Mouse (Mus musculus) cerebellum, adult 8-10 months (tissue): ENCODE measurements around the gene Sema5a.

Source experiments
- DNase-seq: peaks from one replicate; pipeline ENCODE4 v3.0.0; 2022

Sema5a gene

DNA sequence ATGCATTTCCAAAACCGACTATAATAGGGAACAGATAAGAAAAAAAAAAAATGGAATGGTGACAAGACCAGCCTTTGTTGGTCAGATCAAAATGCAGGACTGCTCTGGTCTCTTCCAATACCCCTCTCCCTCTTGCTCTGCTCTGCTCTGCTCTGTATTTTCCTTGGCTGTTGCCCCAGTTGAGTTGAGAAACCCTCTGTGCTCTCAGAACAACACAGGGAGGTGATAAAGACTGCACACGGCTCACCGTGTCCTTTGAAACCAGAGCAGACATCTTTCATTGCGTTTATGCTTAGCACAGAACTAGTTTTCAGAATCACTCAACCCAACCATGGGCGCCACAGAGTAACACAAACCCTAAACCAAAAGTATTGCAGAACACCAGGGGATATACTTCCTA is 72.5 kb downstream of the Sema5a start:
- DNase-seq: no peak

DNA sequence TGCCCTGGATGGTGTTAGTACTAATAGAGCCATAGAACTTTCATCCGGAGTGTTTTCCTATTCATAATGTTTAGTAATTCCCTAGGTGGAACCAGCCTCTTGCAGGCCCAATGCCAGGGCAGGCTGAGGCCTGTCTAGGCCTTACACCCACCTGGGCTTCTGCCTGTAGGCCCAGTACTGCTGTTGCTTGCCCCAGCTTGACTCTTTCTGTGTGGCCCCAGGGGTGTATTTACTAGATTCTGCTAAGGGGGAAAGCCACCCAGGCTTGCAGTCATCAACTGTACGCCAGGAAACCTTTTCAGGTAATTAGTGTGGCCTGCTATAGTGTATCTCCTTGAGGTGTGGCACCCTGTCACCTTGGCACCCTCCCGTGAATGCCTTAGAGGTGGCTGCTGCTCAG is 76.1 kb downstream of the Sema5a start:
- DNase-seq: no peak

DNA sequence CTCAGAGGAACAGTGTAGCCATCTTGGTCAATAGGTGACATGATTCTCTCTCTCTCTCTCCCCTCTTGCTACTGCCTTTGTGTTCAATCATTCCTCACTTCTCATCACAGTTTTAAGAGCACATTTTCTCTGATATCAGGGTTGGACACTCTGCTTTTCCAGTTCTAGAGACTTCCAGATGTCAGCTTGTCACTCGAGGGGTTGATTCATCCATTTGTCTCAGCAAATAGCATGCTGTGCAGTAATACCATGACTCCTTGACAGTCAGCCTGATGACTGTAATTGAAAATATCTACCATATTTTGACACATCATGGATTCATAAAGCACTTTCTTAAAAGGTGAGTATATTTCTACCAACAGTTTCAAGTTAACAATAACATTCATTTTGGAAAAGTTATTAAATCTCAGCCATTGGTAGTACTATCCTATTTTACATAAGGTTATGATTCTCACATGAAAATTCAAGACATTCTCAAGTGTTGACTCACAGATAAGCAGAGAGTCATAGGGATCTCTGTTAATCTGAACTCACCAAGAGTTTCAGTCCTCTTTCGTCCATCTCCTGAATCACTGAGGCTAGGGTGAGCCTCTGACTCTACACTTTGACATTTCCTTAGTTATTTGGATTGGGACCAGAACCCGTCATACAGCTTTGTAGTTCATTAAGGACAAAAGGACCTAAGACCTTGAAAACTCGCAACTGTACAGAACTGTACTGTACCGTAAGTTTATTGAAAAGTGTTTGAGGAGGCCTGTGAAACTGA is 78.0 kb downstream of the Sema5a start:
- DNase-seq: no peak

DNA sequence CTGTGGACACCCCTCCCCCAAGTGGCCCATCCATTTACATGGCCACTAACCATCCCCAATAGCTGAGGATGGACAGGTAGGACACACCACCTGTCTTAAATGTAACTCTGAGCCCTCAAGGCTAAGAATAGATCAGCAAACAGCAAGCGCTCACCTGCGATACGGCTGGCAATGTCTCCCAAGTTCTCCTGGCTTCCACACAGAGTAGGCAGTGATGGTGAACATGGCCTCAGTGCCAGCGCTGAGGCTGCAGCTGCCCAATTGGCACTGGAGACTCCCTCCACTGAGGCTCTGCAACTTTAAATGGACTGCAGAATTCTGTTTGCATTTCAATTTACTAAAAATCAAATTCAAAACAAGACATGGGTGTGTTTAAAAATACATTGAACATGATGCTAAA is 78.6 kb downstream of the Sema5a start:
- DNase-seq: peak; percentile 53

DNA sequence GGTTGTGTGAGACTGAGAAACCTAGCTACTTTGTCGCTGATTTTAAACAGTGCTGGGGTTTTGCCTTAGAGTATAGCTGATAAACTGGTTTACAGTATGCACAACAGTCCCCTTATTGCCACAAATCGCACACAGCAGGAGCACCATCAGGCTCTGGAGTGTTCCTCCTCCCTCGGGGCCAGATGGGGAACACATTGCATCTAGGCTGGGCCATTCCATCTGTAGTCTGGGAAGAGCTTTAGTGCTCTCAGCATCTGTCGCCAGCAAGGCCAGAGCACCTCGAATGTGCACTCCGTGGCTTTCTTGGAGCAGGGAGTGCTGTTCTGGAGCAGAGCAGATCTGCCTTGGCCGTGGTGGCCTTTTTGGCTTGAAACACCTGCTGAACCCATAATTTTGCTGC is 79.5 kb downstream of the Sema5a start:
- DNase-seq: peak; percentile 17

DNA sequence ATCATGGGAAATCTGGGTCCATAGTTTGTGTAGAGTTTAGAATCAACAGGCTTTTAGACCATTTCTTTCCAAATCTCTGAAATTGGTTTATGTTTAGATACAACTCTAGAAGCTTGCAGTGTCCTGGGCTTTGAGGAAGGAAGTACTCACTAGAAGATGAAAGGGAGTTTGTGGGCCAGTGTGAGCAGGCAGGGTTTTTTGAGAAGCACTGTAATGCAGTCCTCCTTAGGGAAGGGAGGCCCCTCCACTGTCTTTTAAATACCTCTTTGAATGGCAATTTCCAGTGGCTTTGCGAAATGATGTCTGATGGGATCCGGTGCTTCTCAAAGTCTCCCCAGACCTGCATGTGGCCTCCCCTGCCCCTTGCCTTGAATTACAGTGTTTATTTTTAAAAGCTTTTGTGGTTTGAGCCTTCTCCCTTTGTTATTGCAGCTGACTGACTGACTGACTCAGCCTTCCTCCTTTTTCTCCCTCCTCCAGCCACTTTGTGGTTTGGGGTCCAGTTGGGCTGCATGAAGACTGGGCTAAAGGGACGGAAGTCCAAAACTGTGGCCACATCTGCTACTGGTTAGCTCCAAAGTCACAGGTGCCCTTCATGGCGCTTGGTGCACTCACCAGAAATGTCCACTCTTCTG is 83.9 kb downstream of the Sema5a start:
- no peak for DNase-seq

DNA sequence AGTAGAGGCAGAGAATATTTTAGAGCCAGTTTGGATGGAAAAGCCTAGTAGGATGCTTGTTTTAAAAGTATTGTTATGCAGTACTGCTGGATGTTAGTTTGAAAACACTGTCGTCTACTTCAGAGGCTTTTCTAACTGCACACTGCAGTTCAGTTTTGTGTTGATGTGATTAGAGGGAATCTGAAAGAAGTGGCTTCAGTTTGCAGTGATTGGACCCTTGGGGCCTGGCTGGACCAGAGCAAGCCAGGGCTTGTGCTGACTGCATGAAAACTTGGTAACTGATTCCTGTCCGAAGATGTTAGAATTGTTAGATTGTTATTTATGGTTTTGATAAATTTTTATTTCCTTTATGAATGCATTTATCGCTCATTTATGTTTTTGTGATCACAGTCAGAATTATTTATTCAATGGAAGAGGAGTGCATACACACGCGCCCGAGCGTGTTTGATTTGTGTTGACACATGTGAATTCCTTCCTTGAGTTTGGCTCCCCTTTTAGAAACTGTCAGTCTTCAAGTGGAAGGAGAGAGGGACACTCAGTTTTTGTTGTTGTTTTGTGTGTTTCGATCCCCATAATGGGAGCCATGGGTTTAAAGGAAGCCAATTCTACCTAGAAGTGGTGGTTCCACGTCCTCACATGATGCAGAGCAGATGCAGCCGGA is 85.2 kb downstream of the Sema5a start:
- DNase-seq: no peak

DNA sequence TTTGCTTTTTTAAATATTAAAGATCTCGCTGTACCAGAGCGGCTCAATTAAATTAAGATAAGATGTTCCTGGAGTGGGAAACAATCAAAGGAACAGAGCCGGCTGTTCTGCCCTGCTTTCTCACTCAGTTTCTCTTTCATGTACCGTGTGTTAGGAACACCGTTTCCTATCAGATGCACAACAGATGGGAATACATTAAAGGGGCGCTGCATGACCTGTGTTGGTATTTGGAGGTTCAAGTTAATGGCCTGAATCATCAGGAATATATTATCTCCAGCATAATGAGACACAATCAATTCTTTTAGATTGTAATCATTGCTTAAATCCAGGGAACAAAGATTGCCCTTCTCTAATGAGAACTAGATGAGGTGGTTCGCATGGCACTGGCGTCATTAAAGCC is 85.8 kb downstream of the Sema5a start:
- no peak for DNase-seq

DNA sequence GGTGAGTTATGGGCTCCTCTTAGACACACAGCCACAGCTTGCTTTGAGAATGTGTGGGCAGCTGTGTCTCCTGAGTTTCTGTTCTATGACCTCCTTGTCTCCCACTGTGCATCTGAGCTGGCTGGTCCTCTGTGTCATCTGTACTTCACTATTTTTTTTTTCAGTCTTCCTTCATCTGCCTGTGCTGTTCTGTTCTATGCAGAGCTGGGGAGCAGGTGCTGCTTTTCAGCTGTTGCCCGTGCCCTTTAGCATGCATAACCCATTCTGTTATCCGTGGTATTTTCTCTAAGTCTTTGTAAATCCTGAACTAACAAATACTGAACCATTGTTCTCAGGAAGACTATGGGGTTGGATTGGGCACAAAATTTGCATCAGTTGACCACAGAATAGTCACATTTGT is 86.4 kb downstream of the Sema5a start:
- DNase-seq: no peak

DNA sequence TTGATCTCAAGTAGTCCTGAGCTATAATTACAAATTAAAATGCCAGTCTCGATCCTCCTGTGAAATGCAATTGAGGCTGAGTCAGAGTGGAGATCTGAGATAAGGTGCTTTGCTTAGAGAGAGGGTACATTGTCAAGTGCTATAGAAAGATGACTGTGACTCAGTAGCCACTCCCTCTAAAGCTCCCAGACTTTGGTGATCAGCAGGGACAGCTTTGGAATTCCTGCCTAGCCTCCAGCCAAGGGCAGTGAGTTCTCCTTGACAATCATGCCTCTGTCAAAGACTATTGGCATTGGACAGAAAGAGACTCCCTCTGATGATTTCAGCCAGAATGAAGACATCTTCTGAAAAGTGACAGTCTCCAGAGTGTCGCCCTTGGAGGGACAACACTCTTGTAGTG is 88.8 kb downstream of the Sema5a start:
- no peak for DNase-seq

DNA sequence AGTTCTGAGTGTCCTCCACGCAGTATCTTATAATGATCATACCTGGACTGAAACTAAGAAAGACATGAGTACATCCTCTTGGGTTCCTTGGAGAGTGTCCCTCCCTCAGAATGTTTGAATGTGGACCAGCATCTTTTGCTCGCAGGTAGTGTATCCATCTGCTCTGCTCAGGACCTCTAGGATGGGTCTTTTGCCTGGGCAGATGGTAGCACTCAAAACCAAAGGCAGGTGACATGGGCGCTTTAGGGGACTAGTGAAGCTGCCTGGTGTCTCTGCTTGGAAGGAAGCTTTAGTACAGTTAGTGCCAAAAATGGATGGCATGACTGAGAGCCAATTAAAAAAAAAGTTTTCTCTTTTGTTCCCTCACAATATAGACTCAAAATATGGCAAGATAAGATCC is 93.2 kb downstream of the Sema5a start:
- peak; percentile 33 for DNase-seq

DNA sequence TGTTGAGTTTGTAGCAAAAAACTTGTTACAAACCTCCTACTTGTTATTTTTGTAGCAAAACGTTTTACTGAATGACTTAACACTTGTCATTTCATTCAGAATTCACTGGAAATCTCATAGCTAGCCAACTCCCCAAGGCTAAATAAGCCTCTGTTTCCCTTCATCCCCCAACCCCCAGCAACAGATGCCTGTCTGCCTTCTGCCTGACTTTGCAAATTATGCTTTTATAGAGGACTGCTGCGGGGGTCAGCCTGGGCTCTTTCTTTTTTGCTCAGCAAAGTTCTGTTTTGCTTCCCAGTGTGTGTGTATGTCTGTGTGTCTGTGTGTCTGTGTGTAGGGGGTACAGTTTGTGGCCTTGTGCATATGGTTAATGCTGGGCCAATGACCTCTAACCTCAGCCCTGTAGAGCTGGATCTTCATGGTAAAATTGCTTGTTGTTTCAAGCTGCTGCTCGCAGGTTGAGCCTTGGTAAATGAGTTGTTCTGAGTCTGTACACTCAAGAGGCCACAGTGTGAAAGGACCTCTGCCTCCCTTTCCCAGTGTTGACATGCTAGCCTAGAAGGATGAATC is 94.2 kb downstream of the Sema5a start:
- DNase-seq: no peak

DNA sequence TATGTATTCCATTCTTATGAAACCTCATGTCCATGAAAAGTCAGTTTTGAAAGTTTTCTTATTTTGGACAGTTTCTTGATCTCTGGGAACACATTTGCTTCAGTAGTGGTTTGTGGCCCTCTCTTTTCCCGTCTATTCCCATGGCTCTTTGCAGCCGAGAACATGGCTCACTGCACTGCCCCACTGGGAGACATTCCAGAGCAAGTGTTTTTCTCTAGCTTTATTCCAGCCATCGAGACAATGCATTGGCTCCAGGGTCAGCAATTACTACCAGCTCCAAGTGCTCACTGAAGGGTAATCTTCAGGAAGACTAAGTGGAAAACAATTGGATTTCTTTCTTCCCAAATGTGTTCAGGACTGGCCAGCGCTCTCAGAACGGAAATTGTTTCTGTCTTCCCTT is 94.8 kb downstream of the Sema5a start:
- no peak for DNase-seq

DNA sequence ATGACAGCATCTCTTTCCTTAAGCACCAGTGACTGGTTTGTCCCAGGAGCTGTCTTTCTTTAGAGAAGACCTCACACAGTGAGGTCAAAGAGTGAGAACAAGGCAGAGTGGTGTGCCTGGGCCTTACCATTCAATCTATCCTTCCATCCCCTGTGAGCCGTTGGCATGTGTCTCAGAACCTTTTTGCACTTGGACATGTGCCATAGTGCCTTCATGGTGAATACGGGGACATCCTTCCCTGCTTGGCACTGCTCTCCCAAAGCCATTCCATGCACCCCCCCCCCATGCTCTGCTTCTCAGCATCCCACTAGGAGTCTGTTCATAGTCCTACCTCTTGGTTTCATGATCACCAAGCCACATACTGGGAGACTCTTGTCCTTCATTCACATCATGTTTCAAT is 96.8 kb downstream of the Sema5a start:
- no peak for DNase-seq

DNA sequence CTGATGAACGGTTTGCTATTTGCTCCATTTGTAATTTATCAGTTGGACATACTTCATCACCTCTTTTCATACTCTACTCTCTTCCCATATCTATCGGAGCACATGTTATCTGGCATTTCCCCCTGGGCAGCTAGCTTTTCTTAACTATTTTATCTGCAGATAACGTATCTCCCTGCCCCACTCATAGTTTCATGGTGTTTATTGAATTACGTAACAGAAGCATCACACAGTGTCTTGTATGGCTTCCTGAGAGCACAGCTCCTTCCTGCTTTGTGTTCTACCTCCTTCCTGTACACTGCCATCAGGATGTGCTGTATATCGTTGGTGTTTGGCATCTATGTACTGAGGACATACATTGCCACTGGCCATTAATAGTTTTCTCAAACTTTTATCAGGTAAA is 98.9 kb downstream of the Sema5a start:
- DNase-seq: no peak

DNA sequence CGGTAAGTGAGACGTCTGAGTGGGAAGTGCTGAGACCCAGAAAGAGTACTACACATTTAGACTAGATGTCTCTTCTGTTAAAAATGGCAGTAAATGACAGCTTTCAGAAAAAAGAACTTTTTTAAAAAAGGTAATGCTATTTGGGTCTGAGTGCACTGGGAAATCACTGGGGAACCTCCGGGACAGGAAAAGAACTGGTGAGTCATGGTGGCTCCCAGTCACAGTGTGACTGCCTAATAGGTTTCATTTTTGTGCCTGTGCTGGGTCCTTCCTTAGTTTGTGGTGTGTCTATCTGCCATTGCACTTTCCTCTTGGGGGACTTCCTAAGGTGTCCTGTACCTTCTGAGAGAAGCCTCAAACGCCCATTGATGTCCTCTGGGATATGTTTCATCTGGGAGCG is 102.7 kb downstream of the Sema5a start:
- no peak for DNase-seq

DNA sequence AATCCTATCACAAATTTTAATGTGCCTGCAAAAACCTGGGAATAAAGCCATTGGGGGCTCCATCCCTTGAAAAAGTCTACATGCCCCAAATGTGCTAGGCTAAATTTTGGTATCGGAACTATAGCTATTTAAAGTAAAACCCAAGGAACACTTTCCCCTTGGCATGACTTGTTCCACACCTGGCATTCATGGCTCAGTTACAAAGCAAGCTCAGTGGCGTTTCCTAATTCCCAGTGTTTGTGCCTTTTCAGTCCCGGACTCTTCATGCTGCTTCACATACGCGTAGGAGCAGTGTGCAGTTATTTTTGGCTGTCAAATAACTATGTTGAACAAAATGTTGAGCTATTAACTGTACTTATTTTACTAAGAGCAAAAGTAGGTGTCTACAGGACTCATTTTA is 104.7 kb downstream of the Sema5a start:
- DNase-seq: no peak

DNA sequence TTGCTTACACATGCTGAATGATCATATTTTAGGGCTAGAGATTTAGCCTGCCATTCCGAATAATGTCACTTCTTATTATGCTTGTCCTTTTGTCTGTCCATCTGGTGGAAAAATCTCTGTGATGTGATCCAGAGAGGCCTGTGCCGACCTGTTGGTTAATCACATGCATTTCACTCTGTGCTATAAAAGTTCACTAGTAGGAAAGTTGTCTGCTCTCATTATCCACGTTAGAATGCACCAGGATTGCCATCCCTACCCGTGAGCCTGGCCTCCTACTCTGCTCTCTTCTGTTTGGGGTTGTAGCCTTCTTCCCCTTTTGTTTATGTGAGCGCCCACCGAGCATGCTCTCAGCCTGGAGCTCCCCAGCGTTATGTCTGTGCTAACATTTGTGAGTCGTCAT is 108.4 kb downstream of the Sema5a start:
- DNase-seq: no peak

DNA sequence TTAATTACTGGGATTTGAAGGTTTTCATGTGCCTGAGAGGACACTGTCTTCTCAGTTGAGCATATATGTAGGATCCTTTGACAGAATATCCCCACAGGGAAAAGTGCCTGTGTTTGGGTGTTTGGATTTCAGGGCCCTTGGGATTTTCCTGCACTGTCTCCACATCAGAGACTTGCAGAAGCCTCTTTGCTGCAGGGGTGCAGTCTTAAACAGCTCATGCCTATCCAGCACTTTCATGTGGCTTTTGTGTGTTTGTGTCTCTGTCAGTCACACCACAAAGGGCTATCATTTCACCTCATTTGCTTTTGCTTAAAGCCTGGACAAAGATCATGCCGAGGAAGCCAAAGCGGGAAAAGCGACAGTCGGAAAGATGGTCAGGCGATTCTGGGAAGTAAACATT is 108.9 kb downstream of the Sema5a start:
- DNase-seq: no peak

DNA sequence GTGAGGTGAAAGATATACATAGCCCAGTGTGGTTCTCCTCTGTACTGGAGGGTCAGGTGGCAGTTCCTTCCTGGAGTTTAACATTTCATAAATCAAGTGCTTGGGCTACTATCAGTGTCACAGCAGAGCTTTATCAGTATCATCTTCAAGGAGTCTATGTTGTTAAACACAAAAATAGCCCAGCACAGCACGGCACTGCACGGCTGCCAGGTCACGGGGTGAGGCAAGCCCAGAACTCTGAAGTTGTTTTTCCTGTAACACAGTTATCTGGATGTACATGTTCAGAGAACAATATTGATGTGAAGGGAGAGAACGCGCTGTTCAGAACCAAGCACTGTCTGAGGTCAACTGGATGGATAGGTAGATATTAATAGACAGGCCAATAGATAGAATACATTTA is 112.2 kb downstream of the Sema5a start:
- no peak for DNase-seq

DNA sequence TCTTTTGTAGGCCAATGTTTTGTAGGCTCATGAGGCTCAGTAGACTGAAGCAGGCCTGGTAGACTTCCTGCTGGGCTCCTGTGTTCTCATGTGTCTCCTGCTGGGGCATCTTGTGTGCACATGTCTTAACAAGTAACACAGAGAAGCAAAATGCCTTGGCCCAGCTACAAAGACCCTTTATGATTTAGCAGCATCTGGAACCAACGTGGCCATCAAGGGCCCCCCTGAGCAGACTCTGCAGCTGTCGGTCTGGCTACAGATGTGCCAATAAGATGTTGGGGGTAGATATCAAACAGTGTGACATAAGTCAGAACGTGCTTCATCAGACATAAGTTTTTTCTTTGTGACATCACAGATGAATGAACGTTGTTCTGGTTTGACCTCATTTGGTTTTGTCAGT is 123.2 kb downstream of the Sema5a start:
- no peak for DNase-seq

DNA sequence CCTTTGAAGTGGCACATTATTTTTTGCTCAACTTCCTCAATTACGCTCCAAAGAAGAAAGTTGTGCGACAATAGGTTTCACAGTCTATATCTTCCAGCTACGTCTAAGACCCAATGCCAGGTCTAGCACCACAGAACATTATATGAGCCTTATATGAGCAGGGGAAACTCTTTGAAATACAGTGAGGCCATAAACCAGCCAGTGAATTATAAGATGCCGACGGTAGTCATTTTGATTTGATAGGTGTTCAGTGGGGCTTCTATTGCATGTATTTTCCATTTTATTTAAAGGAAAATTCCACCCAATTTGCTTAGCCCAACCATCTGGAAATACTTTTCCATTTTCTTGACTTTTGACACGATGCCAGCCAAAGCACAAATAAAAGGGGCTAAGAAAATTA is 126.3 kb downstream of the Sema5a start:
- no peak for DNase-seq

DNA sequence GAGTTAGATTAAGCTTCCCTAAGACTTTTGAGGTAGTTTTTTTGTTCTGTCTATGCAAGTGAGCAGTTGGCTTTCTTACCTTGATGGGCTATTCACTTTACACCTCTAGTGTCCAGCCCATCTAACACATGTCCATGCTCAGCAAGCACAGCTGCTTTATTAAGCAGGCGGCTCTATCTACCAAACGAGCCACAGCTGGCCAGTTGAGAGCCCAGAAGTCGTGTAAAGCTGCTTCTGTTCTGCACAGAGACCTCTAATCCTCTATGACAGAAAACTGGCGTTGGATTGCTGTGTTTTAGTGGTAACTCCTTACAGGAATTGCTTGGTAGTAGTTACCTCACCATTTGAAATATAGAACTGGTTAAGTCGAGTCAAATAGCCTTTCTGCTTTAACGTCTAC is 126.8 kb downstream of the Sema5a start:
- no peak for DNase-seq

DNA sequence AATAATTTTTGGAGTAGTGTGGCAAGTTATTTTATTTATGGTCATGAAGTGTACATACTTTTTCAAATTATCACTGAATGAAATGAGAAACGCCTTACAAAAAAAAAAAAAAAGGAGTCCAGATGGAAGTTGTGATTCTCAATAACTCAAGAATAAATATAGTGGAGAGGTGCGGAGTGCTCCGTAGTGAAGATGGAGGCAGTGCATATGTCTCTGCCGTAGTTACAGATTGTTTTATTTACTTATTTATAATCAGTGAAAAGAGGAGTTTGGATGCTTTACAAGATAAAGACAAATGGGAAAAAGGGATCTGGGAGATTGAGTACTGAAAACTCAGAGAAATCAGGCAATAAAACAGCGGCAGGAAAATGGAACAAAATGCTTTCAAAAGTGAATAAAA is 131.7 kb downstream of the Sema5a start:
- DNase-seq: no peak
